Mouse (Mus musculus): Measurements from ENCODE around the gene Tnrc6b.
A peak's percentile ranks its signal among the peaks of the same experiment; 100 is the strongest.
"Not testable (repeated sequence)": the region's sequence is repeated elsewhere in the genome, so short reads cannot be mapped to it uniquely, and the experiment has no call there.

Gene Tnrc6b

GRCm38 (mm10) chr15:80850004-80850403 is 138.9 kb downstream of the Tnrc6b start:
- DNase-seq (ENCODE audit: extremely low spot score) = peak; percentile 11

GRCm38 (mm10) chr15:80850682-80851475 is 139.8 kb downstream of the Tnrc6b start:
- DNase-seq (ENCODE audit: extremely low spot score) = no peak

GRCm38 (mm10) chr15:80852122-80852521 is 141.0 kb downstream of the Tnrc6b start:
- no peak for DNase-seq (ENCODE audit: extremely low spot score)

GRCm38 (mm10) chr15:80852527-80852926 is 141.4 kb downstream of the Tnrc6b start:
- DNase-seq (ENCODE audit: extremely low spot score) = not testable (repeated sequence)

- DNase-seq (ENCODE audit: extremely low spot score) = no peak
These were observed 148.3 kb downstream of the Tnrc6b start for GRCm38 (mm10) chr15:80859366-80859765.

- DNase-seq (ENCODE audit: extremely low spot score) = no peak
These were observed 150.2 kb downstream of the Tnrc6b start for GRCm38 (mm10) chr15:80861302-80861701.

GRCm38 (mm10) chr15:80862027-80862426 is 150.9 kb downstream of the Tnrc6b start:
- DNase-seq (ENCODE audit: extremely low spot score) = no peak

- DNase-seq (ENCODE audit: extremely low spot score) = not testable (repeated sequence)
These were observed 157.5 kb downstream of the Tnrc6b start for GRCm38 (mm10) chr15:80868603-80869002.

GRCm38 (mm10) chr15:80874726-80875125 is 163.6 kb downstream of the Tnrc6b start:
- no peak for DNase-seq (ENCODE audit: extremely low spot score)

GRCm38 (mm10) chr15:80876231-80876630 is 165.1 kb downstream of the Tnrc6b start:
- DNase-seq (ENCODE audit: extremely low spot score) = no peak

GRCm38 (mm10) chr15:80884095-80884494 is 173.0 kb downstream of the Tnrc6b start:
- DNase-seq (ENCODE audit: extremely low spot score) = no peak

GRCm38 (mm10) chr15:80886361-80887156 is 175.4 kb downstream of the Tnrc6b start:
- no peak for DNase-seq (ENCODE audit: extremely low spot score)

GRCm38 (mm10) chr15:80892341-80892740 is 181.2 kb downstream of the Tnrc6b start:
- no peak for DNase-seq (ENCODE audit: extremely low spot score)

- no peak for DNase-seq (ENCODE audit: extremely low spot score)
These were observed 185.6 kb downstream of the Tnrc6b start for GRCm38 (mm10) chr15:80896741-80897140.

- no peak for DNase-seq (ENCODE audit: extremely low spot score)
These were observed 186.8 kb downstream of the Tnrc6b start for GRCm38 (mm10) chr15:80897911-80898310.

GRCm38 (mm10) chr15:80899806-80900205 is 188.7 kb downstream of the Tnrc6b start:
- DNase-seq (ENCODE audit: extremely low spot score) = no peak

GRCm38 (mm10) chr15:80901806-80902513 is 190.8 kb downstream of the Tnrc6b start:
- no peak for DNase-seq (ENCODE audit: extremely low spot score)

GRCm38 (mm10) chr15:80904776-80905175 is 193.7 kb downstream of the Tnrc6b start:
- not testable (repeated sequence) for DNase-seq (ENCODE audit: extremely low spot score)

- no peak for DNase-seq (ENCODE audit: extremely low spot score)
These were observed 199.1 kb downstream of the Tnrc6b start for GRCm38 (mm10) chr15:80910183-80910582.

- DNase-seq (ENCODE audit: extremely low spot score) = no peak
These were observed 199.8 kb downstream of the Tnrc6b start for GRCm38 (mm10) chr15:80910790-80911531.

GRCm38 (mm10) chr15:80912175-80912574 is 201.1 kb downstream of the Tnrc6b start:
- no peak for DNase-seq (ENCODE audit: extremely low spot score)
